Mouse (Mus musculus): ENCODE data around the gene Gpr3.

Gpr3 gene

GRCm38 (mm10) chr4:133233285-133233976 is 21.1 kb upstream of the Gpr3 start:
- no peak for DNase-seq (ENCODE audit: low spot score)

GRCm38 (mm10) chr4:133229582-133229981 is 17.2 kb upstream of the Gpr3 start:
- no peak for DNase-seq (ENCODE audit: low spot score)

DNA sequence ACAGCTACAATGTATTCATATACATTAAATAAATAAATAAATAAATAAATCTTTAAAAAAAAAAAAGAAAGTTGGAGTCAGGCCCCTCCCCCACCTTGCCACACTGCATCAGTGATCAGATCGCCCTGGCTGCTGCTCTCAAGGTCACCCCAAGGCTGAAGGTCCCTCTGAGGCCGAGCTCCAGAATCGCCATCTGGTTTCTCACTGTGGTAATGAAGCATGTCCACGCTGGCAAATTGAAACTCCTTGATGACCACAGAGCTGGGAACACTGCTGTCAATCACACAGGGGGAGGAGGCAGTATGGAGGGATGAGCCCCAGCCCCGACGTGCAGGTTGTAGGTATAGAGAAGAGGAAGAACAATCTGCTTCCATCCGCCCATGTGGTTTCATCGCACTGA is 15.3 kb upstream of the Gpr3 start:
- DNase-seq (ENCODE audit: low spot score), result no peak

GRCm38 (mm10) chr4:133226073-133226472 is 13.7 kb upstream of the Gpr3 start:
- no peak for DNase-seq (ENCODE audit: low spot score)

GRCm38 (mm10) chr4:133223875-133224274 is 11.5 kb upstream of the Gpr3 start:
- DNase-seq (ENCODE audit: low spot score), result no peak

DNA sequence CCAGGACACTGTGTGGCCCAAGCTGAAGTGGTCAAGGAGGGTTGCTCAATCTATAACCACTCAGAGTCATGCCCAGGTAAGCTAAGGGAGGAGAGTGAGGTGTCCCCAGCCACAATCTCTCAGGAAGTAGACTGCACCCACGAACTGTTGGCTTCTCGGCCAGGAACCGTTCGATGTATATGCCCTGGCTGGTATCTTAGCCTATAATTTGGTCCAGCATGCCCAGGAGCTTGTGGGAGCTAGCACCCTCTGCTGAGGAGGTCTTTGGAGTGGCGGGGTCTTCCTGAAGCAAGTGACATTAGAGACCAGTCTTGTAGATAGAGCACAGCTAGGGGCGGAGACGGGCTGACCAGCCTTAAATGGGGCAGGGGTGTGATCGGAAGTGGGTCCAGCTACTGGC is 9.4 kb upstream of the Gpr3 start:
- DNase-seq (ENCODE audit: low spot score), result no peak

DNA sequence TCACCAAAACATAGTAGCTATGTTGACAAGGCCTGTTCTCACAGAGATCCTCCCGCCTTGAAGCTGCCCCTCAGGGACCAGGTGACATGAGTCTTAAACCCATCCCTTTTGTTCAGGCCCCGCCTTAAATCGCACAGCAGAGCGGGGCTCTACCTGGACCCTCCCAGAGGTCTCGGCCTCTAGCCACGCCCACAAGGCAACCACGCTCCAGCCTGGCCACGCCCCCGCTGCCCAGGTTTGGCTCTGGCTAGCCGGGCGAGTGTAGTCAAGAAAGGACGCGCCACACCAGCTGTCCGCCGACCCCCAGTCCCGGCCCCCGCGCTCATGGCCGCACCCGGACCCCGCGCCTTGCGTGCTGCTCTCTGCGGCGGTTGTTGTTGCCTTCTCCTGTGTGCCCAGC is 8.3 kb upstream of the Gpr3 start:
- DNase-seq (ENCODE audit: low spot score), result peak; percentile 56

DNA sequence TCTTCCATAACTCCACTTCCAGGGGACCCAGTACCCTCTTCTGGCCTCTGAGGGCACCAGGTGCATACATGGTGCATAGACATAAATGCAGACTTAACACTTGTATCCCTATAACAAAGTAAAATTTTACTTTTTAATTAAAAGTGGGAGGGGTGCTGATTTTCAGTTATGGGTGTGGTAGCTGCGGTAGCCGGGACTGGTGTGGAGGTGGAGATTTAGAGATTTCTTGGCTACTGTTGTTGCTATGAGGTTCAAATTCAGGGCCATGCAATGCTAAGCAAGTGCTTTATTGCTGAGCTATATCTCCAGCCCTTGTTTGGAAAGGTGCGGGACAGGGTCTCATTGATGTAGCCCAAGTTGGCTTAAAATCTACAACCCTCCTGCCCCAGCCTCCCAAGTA is 6.4 kb upstream of the Gpr3 start:
- DNase-seq (ENCODE audit: low spot score), result no peak

GRCm38 (mm10) chr4:133217641-133218040 is 5.3 kb upstream of the Gpr3 start:
- DNase-seq (ENCODE audit: low spot score), result peak; percentile 56

GRCm38 (mm10) chr4:133213661-133214060 is 1.3 kb upstream of the Gpr3 start:
- no peak for DNase-seq (ENCODE audit: low spot score)

- DNase-seq (ENCODE audit: low spot score), result no peak
These were observed 893 bp upstream of the Gpr3 start for GRCm38 (mm10) chr4:133213268-133213590.

GRCm38 (mm10) chr4:133212562-133213267 is 379 bp upstream of the Gpr3 start:
- DNase-seq (ENCODE audit: low spot score), result peak; percentile 78

DNA sequence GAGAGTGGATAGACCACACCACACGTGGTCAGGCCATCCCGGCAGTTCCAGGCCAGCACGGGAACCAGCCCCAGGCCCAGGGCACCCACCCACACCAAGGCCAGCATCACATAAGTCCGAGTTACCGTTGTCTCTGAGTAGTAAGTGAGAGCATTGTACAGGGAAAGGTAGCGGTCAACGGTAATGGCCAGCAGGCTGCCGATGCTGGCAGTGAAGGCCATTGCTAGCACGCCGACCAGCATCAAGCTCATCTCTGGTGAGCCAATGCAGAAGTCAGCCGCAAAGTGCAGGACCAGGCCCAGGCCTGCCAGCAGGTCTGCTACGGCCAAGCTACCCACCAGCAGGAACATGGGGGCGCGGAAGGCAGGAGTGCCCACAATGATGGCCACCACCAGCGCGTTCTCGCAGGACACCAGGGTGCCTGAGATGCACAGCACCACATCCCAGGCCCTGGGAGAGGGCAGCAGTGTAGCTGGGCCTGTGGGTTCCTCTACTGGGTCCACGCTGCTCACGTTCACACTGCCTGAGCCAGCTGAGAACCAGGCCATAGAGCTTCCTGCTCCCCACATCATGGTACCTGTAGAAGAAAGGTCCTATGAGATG is 1.4 kb downstream of the Gpr3 start:
- DNase-seq (ENCODE audit: low spot score), result no peak

GRCm38 (mm10) chr4:133210023-133210787 is 2.1 kb downstream of the Gpr3 start:
- DNase-seq (ENCODE audit: low spot score), result no peak

GRCm38 (mm10) chr4:133209366-133209765 is 3.0 kb downstream of the Gpr3 start:
- peak; percentile 45 for DNase-seq (ENCODE audit: low spot score)

- no peak for DNase-seq (ENCODE audit: low spot score)
These were observed 8.0 kb downstream of the Gpr3 start for GRCm38 (mm10) chr4:133204379-133204778.

GRCm38 (mm10) chr4:133203591-133203990 is 8.7 kb downstream of the Gpr3 start:
- DNase-seq (ENCODE audit: low spot score), result no peak

DNA sequence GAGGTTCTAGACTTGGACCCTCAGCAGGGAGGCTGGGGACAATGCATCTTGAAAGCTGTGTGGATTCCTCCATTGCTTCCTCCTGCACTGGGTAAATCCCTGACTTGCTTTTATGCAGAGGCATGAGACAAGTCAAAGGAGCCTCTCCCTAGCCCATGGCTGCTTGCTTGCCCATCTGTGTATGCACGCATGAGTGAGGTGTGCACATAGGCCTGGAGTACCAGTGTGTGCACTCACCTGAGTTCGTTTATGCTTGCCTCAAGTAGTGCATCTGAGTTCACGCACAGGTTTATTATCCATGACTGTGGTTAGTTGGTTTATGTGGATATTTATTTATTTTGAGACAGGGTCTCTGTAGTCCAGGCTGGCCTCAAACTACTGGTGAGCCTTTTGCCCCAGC is 10.1 kb downstream of the Gpr3 start:
- no peak for DNase-seq (ENCODE audit: low spot score)

GRCm38 (mm10) chr4:133201006-133201771 is 11.1 kb downstream of the Gpr3 start:
- peak; percentile 74 for DNase-seq (ENCODE audit: low spot score)

- DNase-seq (ENCODE audit: low spot score), result peak; percentile 48
These were observed 12.0 kb downstream of the Gpr3 start for GRCm38 (mm10) chr4:133200343-133200742.

DNA sequence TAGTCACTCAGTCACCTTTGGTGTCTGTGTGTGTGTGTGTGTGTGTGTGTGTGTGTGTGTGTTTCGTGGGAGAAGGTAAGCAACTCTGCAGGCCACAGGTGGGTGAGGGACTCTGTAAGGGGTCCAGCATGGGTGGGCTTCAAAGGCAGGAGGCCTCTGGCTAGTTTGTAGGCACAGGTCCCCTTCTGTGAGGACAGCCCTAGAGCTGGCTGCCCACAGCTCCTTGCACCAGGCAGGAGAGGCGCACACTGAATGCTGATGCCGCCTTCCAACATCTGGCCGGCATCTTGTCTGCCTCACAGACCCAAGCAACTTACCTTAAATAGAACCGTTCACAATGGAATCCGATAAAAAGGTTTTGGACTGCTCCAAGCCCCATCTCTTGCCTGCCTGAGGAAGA is 12.6 kb downstream of the Gpr3 start:
- DNase-seq (ENCODE audit: low spot score), result no peak

Data from ovary, postnatal 36 days (tissue).